Mouse (Mus musculus) ES-Bruce4 (cell line): Measurements from ENCODE around the gene Sfxn5. TPM values are rescaled to one million over a fixed set of nuclear protein-coding genes. Genes with fewer than 3 reads are reported as not detected.

Source experiments
- H3K27ac ChIP-seq: 2 replicates; pipeline ENCODE4 v1.5.1; 2012; ENCODE audit warnings: low read length, inconsistent platforms; ENCODE audit not compliant: insufficient read depth
- H3K27me3 ChIP-seq: 2 replicates; pipeline ENCODE4 v1.6.1; 2012; ENCODE audit warnings: mild to moderate bottlenecking, low read length, inconsistent platforms; ENCODE audit not compliant: control insufficient read depth, poor library complexity, insufficient read depth, severe bottlenecking
- H3K36me3 ChIP-seq: 2 replicates; pipeline ENCODE4 v1.6.1; 2012; ENCODE audit warnings: inconsistent platforms, mild to moderate bottlenecking, low read length, moderate library complexity; ENCODE audit not compliant: control insufficient read depth, poor library complexity, insufficient read depth, severe bottlenecking
- H3K4me1 ChIP-seq: one replicate; pipeline ENCODE4 v1.8.1; 2011; ENCODE audit warnings: low read length; ENCODE audit not compliant: control insufficient read depth, insufficient read depth
- H3K4me3 ChIP-seq: 2 replicates; pipeline ENCODE4 v1.5.1; 2011; ENCODE audit warnings: low read depth, mild to moderate bottlenecking, low read length
- H3K9ac ChIP-seq: 2 replicates; pipeline ENCODE4 v1.6.1; 2012; ENCODE audit warnings: low read depth, mild to moderate bottlenecking, inconsistent platforms; ENCODE audit not compliant: poor library complexity, severe bottlenecking
- H3K9me3 ChIP-seq: replicated peaks from 2 replicates; pipeline ENCODE4 v1.6.1; 2012; ENCODE audit warnings: mild to moderate bottlenecking, low read length, inconsistent platforms; ENCODE audit not compliant: control insufficient read depth, poor library complexity, insufficient read depth, severe bottlenecking
- CTCF ChIP-seq: IDR thresholded peaks from one replicate; pipeline ENCODE4 v1.8.1; 2011; ENCODE audit warnings: low read depth, low read length
- EP300 ChIP-seq: IDR thresholded peaks from 2 replicates; pipeline ENCODE4 v1.6.1; 2011; ENCODE audit warnings: low read depth, low read length; ENCODE audit not compliant: insufficient read depth
- POLR2A ChIP-seq: IDR thresholded peaks from one replicate; pipeline ENCODE4 v1.8.1; 2011; ENCODE audit warnings: low read length; ENCODE audit not compliant: insufficient read depth
- polyA plus RNA-seq: library from polyadenylated mRNA; stranded (reverse); fragments of >200 nt; gene quantifications from 2 replicates; pipeline ENCODE4 v1.2.4, GENCODE M21; 2011; ENCODE audit warnings: low read depth; ENCODE audit not compliant: missing spikeins, insufficient read depth, insufficient read length

Sfxn5 gene
- polyA plus RNA-seq, 1 experiment: 6.0 TPM

DNA sequence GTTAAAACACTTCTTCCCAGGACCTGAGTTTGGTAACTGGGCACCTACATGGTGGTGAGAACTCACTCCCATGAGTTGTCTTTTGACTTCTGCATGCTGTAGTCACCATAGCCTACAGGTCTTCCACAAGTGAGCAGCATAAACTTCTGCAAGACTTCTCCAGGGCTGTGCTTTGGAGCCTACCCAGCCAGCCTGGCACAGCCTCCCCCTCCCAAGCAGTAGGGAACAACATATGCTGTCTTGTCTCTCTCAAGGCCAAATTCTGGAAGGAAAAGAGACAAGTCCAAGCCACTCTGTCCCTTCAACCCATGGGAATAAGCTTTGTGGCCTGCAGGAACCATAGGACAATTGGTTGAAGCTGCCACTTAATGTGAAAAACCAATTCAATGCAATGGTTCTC, 11.7 kb upstream of the Sfxn5 start:
- Histone ChIP-seq H3K9ac (no peak overlapping the region), H3K4me1 (no peaks in the 10 kb centered on the region), H3K36me3 (no peaks in the 10 kb centered on the region), H3K27ac (no peak overlapping the region), H3K4me3 (no peak overlapping the region), H3K27me3 (no peaks in the 10 kb centered on the region), H3K9me3 (no peaks in the 10 kb centered on the region)
- TF ChIP-seq EP300: no peak
- no peak for TF ChIP-seq CTCF
- no peak for TF ChIP-seq POLR2A

DNA sequence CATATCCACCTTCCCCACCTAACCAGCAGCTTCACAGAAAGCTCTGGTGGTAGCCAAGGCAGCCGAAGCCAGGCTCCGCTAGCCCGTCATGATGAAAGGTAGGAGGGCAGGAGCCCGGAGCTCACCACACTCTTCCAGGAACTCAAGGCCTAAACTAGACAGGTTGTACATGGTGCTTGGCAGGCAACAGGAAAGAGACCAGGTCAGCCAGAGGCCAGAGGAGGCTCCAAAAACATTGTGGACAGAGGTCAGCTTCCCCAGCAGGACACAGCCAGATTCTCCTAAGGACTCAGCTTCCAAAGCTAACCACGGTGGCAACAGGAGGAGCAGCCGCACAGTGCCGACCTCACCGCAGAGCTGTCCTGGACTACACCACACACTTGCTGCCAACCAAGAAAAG, 9.8 kb upstream of the Sfxn5 start:
- Histone ChIP-seq H3K27me3 (no peaks in the 10 kb centered on the region), H3K9ac (no peak overlapping the region), H3K27ac (no peak overlapping the region), H3K9me3 (no peaks in the 10 kb centered on the region), H3K36me3 (no peaks in the 10 kb centered on the region), H3K4me3 (no peak overlapping the region), H3K4me1 (no peaks in the 10 kb centered on the region)
- no peak for TF ChIP-seq POLR2A
- no peak for TF ChIP-seq EP300
- no peak for TF ChIP-seq CTCF

DNA sequence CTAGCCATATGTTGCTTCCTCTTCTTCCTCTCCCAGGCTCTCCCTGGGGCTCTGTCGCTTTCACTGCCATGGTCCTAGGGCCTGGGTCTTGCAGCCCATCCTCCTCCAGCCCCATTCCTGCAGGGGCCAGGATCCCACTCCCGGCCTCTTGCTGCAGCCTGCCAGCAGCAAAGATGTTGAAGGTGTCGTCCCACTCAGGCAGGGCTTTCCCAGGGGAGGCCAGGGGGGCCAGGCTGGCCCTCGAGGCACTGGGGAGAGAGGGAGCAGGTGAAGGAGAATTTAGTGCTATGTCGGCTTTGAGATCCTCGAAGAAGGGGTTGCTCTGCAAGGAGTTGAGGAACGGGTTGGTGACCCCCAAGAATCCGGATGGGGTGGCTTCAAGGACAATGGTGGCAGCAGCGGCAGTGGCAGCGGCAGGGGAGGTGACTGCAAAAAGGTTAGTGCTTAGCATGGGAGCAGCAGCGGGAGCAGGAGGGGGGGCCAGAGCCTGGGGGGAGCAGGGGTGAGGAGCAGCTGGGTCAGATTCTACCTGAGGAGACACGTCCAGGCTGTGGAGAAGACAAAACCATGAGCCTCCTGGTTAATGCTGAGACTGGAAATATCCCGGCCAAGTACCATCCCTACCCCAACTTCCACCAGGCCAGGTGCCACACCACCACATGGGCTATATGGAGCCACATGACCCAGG, 8.7 kb upstream of the Sfxn5 start:
- no peak overlapping the region for H3K27ac ChIP-seq
- H3K9me3 ChIP-seq: no peaks in the 10 kb centered on the region
- no peak overlapping the region for H3K4me3 ChIP-seq
- no peaks in the 10 kb centered on the region for H3K27me3 ChIP-seq
- TF ChIP-seq POLR2A (no peak), EP300 (no peak), CTCF (no peak)
- H3K4me1 ChIP-seq: no peaks in the 10 kb centered on the region
- no peaks in the 10 kb centered on the region for H3K36me3 ChIP-seq
- no peak overlapping the region for H3K9ac ChIP-seq

DNA sequence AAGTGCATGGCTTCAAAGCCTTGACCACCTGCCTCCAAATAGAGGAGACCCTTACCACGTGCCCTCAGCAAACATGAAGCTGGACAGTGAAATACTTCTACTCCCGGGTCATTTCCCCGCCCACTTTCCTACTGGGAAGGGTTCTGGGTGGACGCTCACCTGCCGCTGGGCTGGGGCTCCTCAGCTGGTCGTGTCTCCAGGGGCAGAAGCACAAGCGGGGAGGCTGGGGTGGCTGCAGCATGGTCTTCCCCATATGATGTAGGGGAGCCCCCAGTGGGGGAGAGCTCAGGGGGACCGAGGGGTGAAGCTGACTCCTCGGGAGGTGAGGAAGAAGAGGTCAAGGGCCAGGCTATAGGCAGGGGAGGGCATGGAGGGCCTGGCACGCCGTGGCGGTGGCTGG, 7.0 kb upstream of the Sfxn5 start:
- H3K4me3 ChIP-seq: no peak overlapping the region
- H3K27me3 ChIP-seq: no peaks in the 10 kb centered on the region
- no peaks in the 10 kb centered on the region for H3K9me3 ChIP-seq
- H3K4me1 ChIP-seq: no peaks in the 10 kb centered on the region
- no peak overlapping the region for H3K9ac ChIP-seq
- no peak overlapping the region for H3K27ac ChIP-seq
- no peaks in the 10 kb centered on the region for H3K36me3 ChIP-seq
- TF ChIP-seq EP300 (no peak), POLR2A (no peak)

DNA sequence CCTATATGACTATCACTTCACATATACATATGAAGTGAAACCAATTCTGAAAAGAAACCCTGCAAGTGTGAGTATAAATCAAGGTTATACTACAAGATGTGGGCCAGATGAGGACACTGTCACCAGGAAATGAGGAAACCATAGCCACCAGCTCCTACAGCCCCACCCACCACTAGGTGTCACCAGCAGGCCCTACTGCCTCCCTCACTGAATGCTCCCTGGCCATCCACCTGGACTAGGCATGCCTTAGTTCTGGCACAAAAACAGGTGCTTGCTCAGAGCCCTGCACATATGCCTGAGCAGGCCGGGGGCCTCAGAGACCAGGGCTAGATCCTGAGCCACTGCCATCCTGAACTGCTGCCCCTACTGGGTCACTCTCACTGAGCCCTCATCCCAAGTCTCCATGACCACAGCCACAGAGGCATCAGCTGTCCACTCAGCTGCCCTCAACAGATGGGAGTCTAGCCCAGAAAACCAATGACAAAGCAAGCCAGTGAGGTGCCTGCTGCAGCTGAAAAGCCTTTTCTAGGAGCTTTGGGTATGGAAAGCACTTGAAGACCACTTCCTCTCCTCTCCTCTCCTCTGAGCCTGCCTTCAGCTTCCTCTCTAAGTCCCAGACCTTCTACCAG, 6.2 kb upstream of the Sfxn5 start:
- Histone ChIP-seq H3K27ac (no peak overlapping the region), H3K9ac (no peak overlapping the region), H3K36me3 (no peaks in the 10 kb centered on the region), H3K9me3 (no peaks in the 10 kb centered on the region), H3K4me1 (no peaks in the 10 kb centered on the region), H3K27me3 (no peaks in the 10 kb centered on the region), H3K4me3 (no peak overlapping the region)
- no peak for TF ChIP-seq EP300
- TF ChIP-seq CTCF: peak; percentile 88

DNA sequence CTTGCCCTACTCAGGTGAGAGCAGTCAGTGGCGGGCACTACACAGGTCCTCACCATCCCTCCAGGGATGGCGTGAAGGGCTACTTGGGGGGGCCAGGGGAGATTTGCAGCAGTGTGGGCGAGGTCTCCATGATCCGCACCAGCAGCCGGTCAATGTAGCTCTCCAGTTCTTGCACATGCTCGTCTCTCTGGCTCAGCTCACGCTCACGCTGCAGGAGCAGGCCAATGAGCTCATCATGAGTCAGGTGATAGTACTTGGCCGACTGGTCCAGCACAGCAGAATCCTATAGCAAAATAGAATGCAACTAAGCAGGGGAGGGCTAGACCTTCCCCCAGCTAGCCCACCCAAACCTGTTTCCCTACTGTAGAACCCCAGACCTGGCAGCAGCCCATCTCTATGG, 3.7 kb upstream of the Sfxn5 start:
- H3K9ac ChIP-seq: no peak overlapping the region
- H3K27me3 ChIP-seq: no peaks in the 10 kb centered on the region
- H3K36me3 ChIP-seq: no peaks in the 10 kb centered on the region
- TF ChIP-seq EP300 (no peak), POLR2A (no peak), CTCF (no peak)
- H3K4me1 ChIP-seq: no peaks in the 10 kb centered on the region
- H3K9me3 ChIP-seq: no peaks in the 10 kb centered on the region
- H3K4me3 ChIP-seq: no peak overlapping the region
- no peak overlapping the region for H3K27ac ChIP-seq
